23 mouse cellular contexts compared by ENCODE assay signal in genomic region chr3:152735601-152736250, GRCm38 (mm10). TPM values are rescaled to one million over a fixed set of nuclear protein-coding genes. Genes with fewer than 3 reads are reported as not detected.
A peak's percentile ranks its signal among the peaks of the same experiment; 100 is the strongest.
DNase-seq lines count a peak whose midpoint lies in the region; TF ChIP-seq lines count a peak whose summit lies in the region.
"Had no signal": no experiment of that assay in that cellular context is flagged by ENCODE, and none has a peak within 500 bp of the region (broad histone marks: within the 10 kb centered on the region; RNA-seq: fewer than 3 reads in every experiment).

No protein-coding gene starts in this region.

- H3K36me3 ChIP-seq in kidney, adult 2 months (ENCODE audit: control insufficient read depth, insufficient read depth, low read length): no peaks in the 10 kb centered on the region
- H3K36me3 ChIP-seq: liver, embryonic 15.5 days; lung, embryonic 15.5 days; stomach, embryonic 15.5 days had no signal

- H3K27me3 ChIP-seq in cerebellum, adult 2 months (ENCODE audit: control insufficient read depth, insufficient read depth, low read length): no peaks in the 10 kb centered on the region
- H3K27me3 ChIP-seq in kidney, adult 2 months (replicated peaks; ENCODE audit: control insufficient read depth, insufficient read depth, low read length): no peaks in the 10 kb centered on the region
- H3K27me3 ChIP-seq: liver, embryonic 15.5 days; lung, embryonic 15.5 days; stomach, embryonic 15.5 days had no signal

- peak overlapping the region; percentile 13 for H3K4me3 ChIP-seq in cerebellum, adult 2 months (replicated peaks; ENCODE audit: insufficient read depth, low read depth, low read length)
- H3K4me3 ChIP-seq in kidney, adult 2 months (ENCODE audit: insufficient read depth, low read depth, low read length): no peak overlapping the region
- H3K4me3 ChIP-seq: erythroblast, embryonic 14.5 days; liver, embryonic 15.5 days; lung, embryonic 15.5 days; stomach, embryonic 15.5 days had no signal

- no peak for TF ChIP-seq POLR2A in cerebellum, adult 2 months (IDR thresholded peaks at IDR 0.05; ENCODE audit: borderline replicate concordance, insufficient read depth, low read length)
- no peak for TF ChIP-seq POLR2A in kidney, adult 2 months (IDR thresholded peaks at IDR 0.05; ENCODE audit: low read depth, low read length)

- no peak for TF ChIP-seq CTCF in cerebellum, adult 2 months (IDR thresholded peaks at IDR 0.05; ENCODE audit: borderline replicate concordance, insufficient read depth, low read depth, low read length)
- TF ChIP-seq CTCF in kidney, adult 2 months (conservative IDR thresholded peaks at IDR 0.05; ENCODE audit: insufficient read depth, insufficient read length, low read depth, low read length): no peak

- H3K4me1 ChIP-seq in cerebellum, adult 2 months (ENCODE audit: control insufficient read depth, insufficient read depth, low read length): peaks cover 5% of the 10 kb centered on the region
- no peaks in the 10 kb centered on the region for H3K4me1 ChIP-seq in kidney, adult 2 months (ENCODE audit: control insufficient read depth, insufficient read depth, low read length)
- H3K4me1 ChIP-seq: lung, embryonic 15.5 days had no signal

- 34% methylated on average over 10 of the region's 10 CpGs for WGBS in cerebellum, adult 2 months
- WGBS in kidney, adult 2 months: 83% methylated on average over 10 of the region's 10 CpGs

- H3K27ac ChIP-seq in cerebellum, adult 2 months (ENCODE audit: insufficient read depth, low read length): no peak overlapping the region
- H3K27ac ChIP-seq in kidney, adult 2 months (ENCODE audit: insufficient read depth, low read depth, low read length): no peak overlapping the region
- H3K27ac ChIP-seq: hindbrain, embryonic 14.5 days; liver, embryonic 15.5 days; lung, embryonic 15.5 days; stomach, embryonic 15.5 days had no signal

- DNase-seq in cerebellum, adult 2 months: no peak
- no peak for DNase-seq in cerebellum, postnatal 4 days (ENCODE audit: low spot score in 2 of 2)
- peak; percentile 39 for DNase-seq in layer of hippocampus, adult 11-12 months (ENCODE audit: low spot score)
- DNase-seq in layer of hippocampus, postnatal 10 days (ENCODE audit: low spot score in 2 of 2): no peak
- peak; percentile 59 for DNase-seq in right cerebral cortex, adult 18-20 months
- DNase-seq in right cerebral cortex, postnatal 25 days: no peak
- DNase-seq in kidney, adult 2 months: no peak
- DNase-seq: adrenal gland, adult 2 months; adrenal gland, postnatal 36 days; cerebellum, adult 11 months; cerebellum, postnatal 10 days; forebrain, postnatal 0 days; gastrocnemius, postnatal 14 days; kidney, adult 18-20 months; kidney, postnatal 36 days; liver; right cerebral cortex, postnatal 14 days; thymus, postnatal 25 days had no signal

RNA-seq across cellular contexts. Expression of gene Pigk, which starts 21.8 kb away (rescaled TPM):
- polyA plus RNA-seq in cerebellum, adult 2 months (2012; rRNA removed): 34.4 and 37.1 TPM in 2 replicates
- total RNA-seq in layer of hippocampus, postnatal 10 days (2021): 10 to 100 TPM; 47.3 to 55.7 TPM
- 13.4 and 14.9 TPM in 2 replicates for polyA plus RNA-seq in kidney, adult 2 months (2012; rRNA removed)

Comparison
In these comparisons a context has a peak if more than half of its experiments do, and no peak if none do; other contexts are left out.
1. DNase-seq: peak in layer of hippocampus, adult 11-12 months (single experiment) and right cerebral cortex, adult 18-20 months (single experiment); none in cerebellum, adult 2 months (0 of 2), cerebellum, postnatal 4 days (0 of 2), layer of hippocampus, postnatal 10 days (0 of 2), right cerebral cortex, postnatal 25 days (single experiment) and kidney, adult 2 months (single experiment).